Mouse (Mus musculus): ENCODE measurements around the gene Igdcc3.

The Igdcc3 gene

GRCm38 (mm10) chr9:65140491-65140890 is 498 bp upstream of the Igdcc3 start:
- no peak for DNase-seq (ENCODE audit: low spot score)

GRCm38 (mm10) chr9:65141306-65141975 is 452 bp downstream of the Igdcc3 start:
- DNase-seq (ENCODE audit: low spot score), result no peak

GRCm38 (mm10) chr9:65141976-65142318 is 958 bp downstream of the Igdcc3 start:
- no peak for DNase-seq (ENCODE audit: low spot score)

DNA sequence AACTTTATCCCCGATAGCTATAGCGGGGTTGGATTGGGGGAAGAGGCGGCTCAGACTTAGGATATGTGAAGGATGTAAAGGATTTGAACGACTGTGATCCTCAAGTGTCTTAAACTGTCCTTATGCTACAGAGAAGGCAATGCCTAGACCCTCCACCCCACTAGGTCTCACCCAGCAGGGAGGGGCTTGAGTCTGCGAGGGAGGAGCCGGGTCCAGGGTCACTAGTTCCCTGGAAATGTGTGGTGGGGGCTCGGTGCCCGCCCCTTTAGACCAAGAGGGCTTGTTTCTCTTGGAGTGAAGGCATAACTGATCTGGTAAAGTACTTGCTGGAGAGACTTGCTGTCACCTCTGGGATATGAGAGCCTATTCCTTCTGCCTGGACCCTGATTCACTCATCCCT is 1.4 kb downstream of the Igdcc3 start:
- no peak for DNase-seq (ENCODE audit: low spot score)

DNA sequence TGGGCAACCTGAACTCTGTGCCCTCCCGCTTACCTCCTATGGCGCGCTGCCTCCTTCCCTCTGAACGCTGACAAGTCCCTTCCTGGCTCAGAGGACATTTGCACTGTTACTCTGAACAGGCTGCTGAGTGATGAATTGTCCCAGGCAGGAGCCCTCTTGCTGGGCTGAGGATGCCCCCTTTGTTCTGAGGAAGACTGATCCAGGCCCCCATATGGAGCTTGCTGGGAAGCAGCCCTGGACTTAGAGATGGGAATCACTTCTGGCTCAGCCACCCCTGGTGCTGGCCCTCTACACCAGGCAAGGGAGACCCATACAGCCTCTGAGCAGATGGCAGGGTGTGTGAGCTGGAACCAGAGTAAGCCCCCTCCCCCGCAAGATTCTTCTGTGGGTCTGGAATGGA is 5.0 kb downstream of the Igdcc3 start:
- no peak for DNase-seq (ENCODE audit: low spot score)

DNA sequence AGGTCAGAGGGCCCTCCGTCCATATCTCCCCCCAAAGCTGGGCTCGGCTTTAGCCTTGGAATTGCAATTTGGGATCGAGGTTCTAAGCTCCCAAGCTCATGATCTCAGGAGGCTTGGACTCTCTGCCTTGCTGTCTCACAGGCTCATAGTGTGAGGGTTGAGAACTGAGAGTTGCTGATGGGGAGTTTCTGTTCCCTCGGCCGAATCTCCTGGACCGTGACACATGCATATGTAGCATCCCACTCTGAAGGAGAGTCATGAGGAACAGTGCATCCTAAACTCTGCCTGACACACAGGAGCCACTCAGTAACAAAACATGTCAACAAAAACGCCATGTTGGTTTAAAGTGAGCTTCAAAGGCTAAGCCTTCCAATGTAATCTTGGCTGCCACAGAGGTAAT is 7.5 kb downstream of the Igdcc3 start:
- no peak for DNase-seq (ENCODE audit: low spot score)

- no peak for DNase-seq (ENCODE audit: low spot score)
These were observed 11.8 kb downstream of the Igdcc3 start for GRCm38 (mm10) chr9:65152711-65153330.

GRCm38 (mm10) chr9:65153331-65153711 is 12.3 kb downstream of the Igdcc3 start:
- no peak for DNase-seq (ENCODE audit: low spot score)

DNA sequence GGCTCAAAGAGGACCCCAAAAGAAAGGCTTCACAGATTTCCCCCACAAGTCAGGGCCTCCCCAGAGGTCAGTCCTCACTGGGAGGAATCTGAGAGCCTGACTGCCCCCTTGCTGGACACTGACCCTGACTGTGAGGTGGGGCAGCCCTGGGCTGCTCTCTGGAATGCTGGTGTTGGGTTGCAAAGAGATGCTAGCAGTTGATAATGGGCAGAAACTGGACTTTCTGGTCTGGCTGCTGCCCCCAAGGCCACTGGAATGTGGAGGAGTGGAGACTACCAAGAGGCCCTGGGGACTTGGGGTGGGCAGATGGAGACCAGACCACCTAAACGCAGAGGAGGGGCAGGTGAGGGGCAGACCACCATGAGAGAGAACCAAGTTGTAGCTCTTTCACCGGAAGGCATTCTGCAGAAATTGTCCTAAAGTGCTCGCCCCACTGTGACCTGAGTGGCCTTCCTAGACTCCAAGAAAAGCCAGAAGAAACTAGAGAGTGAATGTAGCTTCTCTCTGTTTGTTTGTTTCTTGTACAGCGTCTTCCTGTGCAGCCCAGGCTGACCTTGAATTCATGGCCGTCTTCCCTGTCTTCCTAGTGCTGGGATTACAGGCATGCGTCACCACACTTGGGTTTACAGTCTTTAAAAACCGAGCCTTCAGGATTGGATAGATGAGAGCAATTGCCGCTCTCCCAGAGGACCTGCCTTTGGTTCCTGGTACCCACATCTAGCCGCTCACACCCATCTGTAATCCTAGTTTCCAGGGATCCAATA is 13.9 kb downstream of the Igdcc3 start:
- no peak for DNase-seq (ENCODE audit: low spot score)

DNA sequence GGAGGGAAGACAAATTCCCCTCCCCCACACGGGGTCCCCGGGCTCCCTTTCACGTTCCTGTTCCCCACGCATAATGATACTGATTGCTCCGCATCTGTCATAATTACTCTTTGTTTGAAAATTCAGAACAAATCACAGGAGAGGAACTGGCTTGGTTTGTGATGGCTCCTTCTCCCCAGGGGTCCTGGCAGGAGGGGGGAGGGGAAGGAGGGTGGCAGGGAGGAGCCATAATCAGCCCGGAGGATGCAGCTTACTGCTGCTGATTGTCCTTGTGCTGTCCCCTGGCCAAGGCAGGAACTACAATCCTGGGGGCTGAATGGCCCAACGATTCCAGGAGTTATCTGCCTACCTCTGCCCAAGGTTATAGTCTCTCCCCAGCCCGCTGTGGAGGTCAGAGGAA is 15.6 kb downstream of the Igdcc3 start:
- DNase-seq (ENCODE audit: low spot score), result no peak

DNA sequence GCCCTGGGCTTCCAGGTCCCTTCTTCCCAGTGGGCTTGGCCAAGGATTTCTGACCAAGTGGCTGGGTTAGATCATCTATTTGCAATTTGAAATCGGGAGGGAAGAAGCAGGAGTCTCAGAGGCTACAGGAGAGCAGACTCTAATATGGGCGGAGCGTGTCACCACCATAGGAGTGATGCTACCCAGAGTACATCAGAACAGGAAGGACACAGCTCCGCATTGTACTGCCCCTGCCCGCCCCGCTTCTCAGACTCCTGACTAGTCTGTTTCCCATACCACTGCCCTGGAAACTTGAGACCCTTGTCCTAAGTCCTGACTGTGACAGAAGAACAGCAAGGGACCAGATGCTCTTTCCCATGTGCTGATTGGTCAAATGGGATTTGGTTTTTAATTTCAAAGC is 16.6 kb downstream of the Igdcc3 start:
- DNase-seq (ENCODE audit: low spot score), result no peak

- no peak for DNase-seq (ENCODE audit: low spot score)
These were observed 20.2 kb downstream of the Igdcc3 start for GRCm38 (mm10) chr9:65161188-65161587.

DNA sequence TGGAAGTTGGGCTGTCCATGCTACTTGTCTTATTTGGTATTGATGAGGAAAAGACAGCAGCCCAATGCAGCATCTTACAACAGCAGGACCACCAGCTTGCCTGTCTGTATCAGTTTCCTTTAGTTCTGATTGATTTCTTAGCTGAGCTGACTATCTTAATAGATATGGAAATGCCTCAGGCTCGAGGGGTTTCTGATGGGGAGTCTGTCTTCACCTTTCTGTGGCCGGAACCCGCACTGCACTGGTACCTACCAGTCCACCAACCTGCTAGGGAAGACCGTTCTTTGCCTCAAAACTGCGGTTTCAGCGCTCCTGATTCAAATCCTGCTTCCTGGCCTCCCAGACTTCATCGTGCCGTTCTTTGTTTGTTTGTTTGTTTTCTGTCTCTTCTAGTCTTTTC is 20.9 kb downstream of the Igdcc3 start:
- DNase-seq (ENCODE audit: low spot score), result no peak

- no peak for DNase-seq (ENCODE audit: low spot score)
These were observed 22.0 kb downstream of the Igdcc3 start for GRCm38 (mm10) chr9:65162711-65163639.

- no peak for DNase-seq (ENCODE audit: low spot score)
These were observed 23.9 kb downstream of the Igdcc3 start for GRCm38 (mm10) chr9:65164870-65165269.

- DNase-seq (ENCODE audit: low spot score), result no peak
These were observed 25.4 kb downstream of the Igdcc3 start for GRCm38 (mm10) chr9:65166386-65166785.

DNA sequence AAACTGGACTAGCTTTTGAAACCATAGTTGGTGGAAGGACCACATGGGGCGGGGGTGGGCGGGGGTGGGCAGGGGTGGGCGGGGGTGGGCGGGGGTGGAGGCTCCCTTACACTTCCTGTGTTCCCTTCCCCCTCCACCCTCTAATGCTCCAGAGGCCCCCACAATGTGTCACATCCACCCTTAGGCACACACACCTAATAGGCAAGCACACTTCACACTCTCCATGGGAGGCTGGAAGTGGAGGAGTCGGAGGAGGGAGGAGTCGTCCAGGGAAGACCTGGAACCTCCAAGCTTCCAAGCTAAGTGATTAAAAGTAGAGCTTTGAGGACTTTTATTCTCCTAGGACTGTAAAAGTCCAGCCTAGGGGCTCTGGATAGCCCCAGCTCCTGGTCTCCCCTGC is 27.5 kb downstream of the Igdcc3 start:
- DNase-seq (ENCODE audit: low spot score), result no peak

GRCm38 (mm10) chr9:65168952-65169351 is 28.0 kb downstream of the Igdcc3 start:
- DNase-seq (ENCODE audit: low spot score), result no peak

DNA sequence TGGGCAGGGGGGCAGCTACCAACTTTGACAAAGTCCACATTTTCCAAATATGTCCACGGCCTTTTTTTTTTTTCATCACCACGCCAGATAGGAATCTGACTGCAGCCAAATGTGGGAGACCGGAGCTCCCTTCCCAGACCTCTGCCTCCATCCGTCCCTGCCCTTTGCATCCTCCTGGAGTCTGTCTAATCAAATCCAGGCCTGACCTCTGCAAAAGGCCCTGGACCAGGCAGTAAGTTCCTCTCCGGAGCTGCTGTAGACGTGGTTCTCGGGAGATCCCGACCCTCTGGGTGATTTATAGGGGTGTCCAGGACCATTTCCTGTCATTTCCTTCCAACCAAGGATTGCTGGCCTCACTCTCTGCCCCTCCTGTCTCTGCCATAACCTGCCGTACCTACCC is 31.7 kb downstream of the Igdcc3 start:
- no peak for DNase-seq (ENCODE audit: low spot score)

GRCm38 (mm10) chr9:65175234-65175938 is 34.4 kb downstream of the Igdcc3 start:
- no peak for DNase-seq (ENCODE audit: low spot score)

DNA sequence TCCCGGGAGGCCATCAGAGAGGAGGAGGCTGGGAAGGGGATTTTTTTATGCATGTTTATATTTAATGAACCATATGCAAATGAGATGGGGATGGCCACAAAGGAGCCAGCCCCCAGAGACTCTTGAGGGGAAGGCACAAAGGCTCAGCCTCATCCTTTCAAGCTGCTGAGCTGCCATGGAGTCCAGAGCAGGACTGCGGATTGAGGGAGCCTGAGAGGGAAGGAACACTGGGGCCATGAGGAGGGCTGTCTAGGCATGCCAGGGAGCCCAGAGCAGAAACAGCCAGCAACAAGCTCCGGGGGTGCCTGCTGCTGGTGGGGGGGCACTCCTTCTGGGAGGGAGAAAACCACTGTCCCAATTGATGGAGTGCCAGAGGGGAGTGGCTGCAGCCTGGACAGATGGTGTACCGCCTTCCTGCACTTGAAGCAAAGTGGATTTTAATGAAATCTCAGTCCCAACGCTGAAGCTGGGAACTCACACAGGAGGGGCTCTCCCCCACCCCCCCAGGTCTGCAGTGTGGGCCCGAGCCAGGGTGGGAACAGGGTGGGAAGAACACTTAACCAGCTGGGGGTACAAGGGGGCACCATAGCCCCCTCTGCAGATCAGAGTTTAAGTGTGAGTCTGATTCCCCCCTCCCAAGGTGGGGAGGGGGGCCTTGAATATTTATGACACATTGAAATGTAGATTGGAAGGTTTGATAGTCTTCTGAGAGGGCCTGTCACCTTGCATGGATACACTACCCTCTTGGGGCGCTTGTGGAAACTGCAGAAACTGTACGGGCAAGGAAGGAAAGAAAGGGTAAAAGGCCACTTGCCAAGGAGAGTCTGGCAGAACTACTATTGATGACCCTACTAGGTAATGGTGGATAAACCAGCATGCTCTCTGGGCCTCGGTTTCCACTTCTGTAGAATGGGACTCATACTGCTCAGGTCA is 35.2 kb downstream of the Igdcc3 start:
- no peak for DNase-seq (ENCODE audit: low spot score)
